Mouse (Mus musculus): ENCODE measurements at regions not wholly inside any gene's neighbourhood (a gene's known extent, or its start where the extent isn't known, plus 50 kb on each side); places are given as distances from the start of the nearest gene placed in this dataset.

- H3K27me3 ChIP-seq (ENCODE audit: control insufficient read depth, insufficient read depth, low read length), result no peaks in the 10 kb centered on the region
- H3K4me2 ChIP-seq (replicated peaks; ENCODE audit: low read depth, low read length), result no peak overlapping the region
- no peak overlapping the region for H3K4me3 ChIP-seq (ENCODE audit: low read length)
- ATAC-seq (ENCODE audit: low FRiP score, low TSS enrichment), result no peak
- 18% methylated on average over 6 of the region's 6 CpGs for WGBS
- H3K9me3 ChIP-seq (ENCODE audit: control insufficient read depth, low read length), result no peaks in the 10 kb centered on the region
- H3K36me3 ChIP-seq (ENCODE audit: control insufficient read depth, insufficient read depth, low read length), result no peaks in the 10 kb centered on the region
- H3K4me1 ChIP-seq (ENCODE audit: control insufficient read depth, insufficient read depth, low read length), result peaks cover 4% of the 10 kb centered on the region; the same call in 1 of the 2 replicates
- no peak overlapping the region for H3K27ac ChIP-seq (ENCODE audit: low read depth, low read length)
- H3K9ac ChIP-seq (ENCODE audit: low read depth, low read length), result no peak overlapping the region
Observed at GRCm38 (mm10) chr4:142983295-142983624, 229.5 kb downstream of the Prdm2 start.

- 51% methylated on average over 8 of the region's 8 CpGs for WGBS
- peaks cover 4% of the 10 kb centered on the region; the same call in 1 of the 2 replicates for H3K4me1 ChIP-seq (ENCODE audit: control insufficient read depth, insufficient read depth, low read length)
- no peak overlapping the region for H3K4me3 ChIP-seq (ENCODE audit: low read length)
- no peaks in the 10 kb centered on the region for H3K9me3 ChIP-seq (ENCODE audit: control insufficient read depth, low read length)
- no peak overlapping the region for H3K4me2 ChIP-seq (replicated peaks; ENCODE audit: low read depth, low read length)
- no peak overlapping the region for H3K9ac ChIP-seq (ENCODE audit: low read depth, low read length)
- no peaks in the 10 kb centered on the region for H3K36me3 ChIP-seq (ENCODE audit: control insufficient read depth, insufficient read depth, low read length)
- no peaks in the 10 kb centered on the region for H3K27me3 ChIP-seq (ENCODE audit: control insufficient read depth, insufficient read depth, low read length)
- H3K27ac ChIP-seq (ENCODE audit: low read depth, low read length), result no peak overlapping the region
- ATAC-seq (ENCODE audit: low FRiP score, low TSS enrichment), result no peak
Observed at GRCm38 (mm10) chr4:142982585-142983294, 230.1 kb downstream of the Prdm2 start.

GRCm38 (mm10) chr4:142975620-142976019 is 237.2 kb downstream of the Prdm2 start:
- Histone ChIP-seq H3K9ac (ENCODE audit: low read depth, low read length) (no peak overlapping the region), H3K27me3 (ENCODE audit: control insufficient read depth, insufficient read depth, low read length) (no peaks in the 10 kb centered on the region), H3K27ac (ENCODE audit: low read depth, low read length) (no peak overlapping the region), H3K9me3 (ENCODE audit: control insufficient read depth, low read length) (no peaks in the 10 kb centered on the region), H3K4me1 (ENCODE audit: control insufficient read depth, insufficient read depth, low read length) (no peaks in the 10 kb centered on the region), H3K4me2 (replicated peaks; ENCODE audit: low read depth, low read length) (no peak overlapping the region), H3K4me3 (ENCODE audit: low read length) (no peak overlapping the region), H3K36me3 (ENCODE audit: control insufficient read depth, insufficient read depth, low read length) (no peaks in the 10 kb centered on the region)
- ATAC-seq (ENCODE audit: low FRiP score, low TSS enrichment), result no peak
- WGBS, result 83% methylated on average over 11 of the region's 11 CpGs

GRCm38 (mm10) chr4:142970040-142970439 is 242.8 kb downstream of the Prdm2 start:
- Histone ChIP-seq H3K4me1 (ENCODE audit: control insufficient read depth, insufficient read depth, low read length) (no peaks in the 10 kb centered on the region), H3K36me3 (ENCODE audit: control insufficient read depth, insufficient read depth, low read length) (no peaks in the 10 kb centered on the region), H3K4me3 (ENCODE audit: low read length) (no peak overlapping the region), H3K27me3 (ENCODE audit: control insufficient read depth, insufficient read depth, low read length) (no peaks in the 10 kb centered on the region), H3K27ac (ENCODE audit: low read depth, low read length) (no peak overlapping the region), H3K4me2 (replicated peaks; ENCODE audit: low read depth, low read length) (no peak overlapping the region), H3K9ac (ENCODE audit: low read depth, low read length) (no peak overlapping the region), H3K9me3 (ENCODE audit: control insufficient read depth, low read length) (no peaks in the 10 kb centered on the region)
- ATAC-seq (ENCODE audit: low FRiP score, low TSS enrichment), result no peak
- WGBS, result 88% methylated on average over 4 of the region's 4 CpGs

GRCm38 (mm10) chr4:142967604-142968003 is 245.2 kb downstream of the Prdm2 start:
- H3K27ac ChIP-seq (ENCODE audit: low read depth, low read length), result no peak overlapping the region

GRCm38 (mm10) chr4:142956832-142957429 is 255.9 kb downstream of the Prdm2 start:
- no peaks in the 10 kb centered on the region for H3K27me3 ChIP-seq (ENCODE audit: control insufficient read depth, insufficient read depth, low read length)
- WGBS, result 72% methylated on average over 8 of the region's 8 CpGs
- ATAC-seq (ENCODE audit: low FRiP score, low TSS enrichment), result no peak
- no peak overlapping the region for H3K9ac ChIP-seq (ENCODE audit: low read depth, low read length)
- H3K36me3 ChIP-seq (ENCODE audit: control insufficient read depth, insufficient read depth, low read length), result no peaks in the 10 kb centered on the region
- no peak overlapping the region for H3K27ac ChIP-seq (ENCODE audit: low read depth, low read length)
- H3K4me3 ChIP-seq (ENCODE audit: low read length), result no peak overlapping the region
- no peaks in the 10 kb centered on the region for H3K4me1 ChIP-seq (ENCODE audit: control insufficient read depth, insufficient read depth, low read length)
- no peak overlapping the region for H3K4me2 ChIP-seq (replicated peaks; ENCODE audit: low read depth, low read length)
- no peaks in the 10 kb centered on the region for H3K9me3 ChIP-seq (ENCODE audit: control insufficient read depth, low read length)

More at GRCm38 (mm10) chr4:142967604-142968003, 245.2 kb downstream of the Prdm2 start:
- WGBS, result 88% methylated on average over 2 of the region's 2 CpGs
- Histone ChIP-seq H3K9ac (ENCODE audit: low read depth, low read length) (no peak overlapping the region), H3K4me1 (ENCODE audit: control insufficient read depth, insufficient read depth, low read length) (no peaks in the 10 kb centered on the region), H3K4me3 (ENCODE audit: low read length) (no peak overlapping the region), H3K9me3 (ENCODE audit: control insufficient read depth, low read length) (no peaks in the 10 kb centered on the region), H3K36me3 (ENCODE audit: control insufficient read depth, insufficient read depth, low read length) (no peaks in the 10 kb centered on the region), H3K4me2 (replicated peaks; ENCODE audit: low read depth, low read length) (no peak overlapping the region), H3K27me3 (ENCODE audit: control insufficient read depth, insufficient read depth, low read length) (no peaks in the 10 kb centered on the region)
- ATAC-seq (ENCODE audit: low FRiP score, low TSS enrichment), result no peak

GRCm38 (mm10) chr4:142956376-142956775 is 256.4 kb downstream of the Prdm2 start:
- WGBS, result 88% methylated on average over 5 of the region's 5 CpGs
- no peaks in the 10 kb centered on the region for H3K4me1 ChIP-seq (ENCODE audit: control insufficient read depth, insufficient read depth, low read length)
- H3K27me3 ChIP-seq (ENCODE audit: control insufficient read depth, insufficient read depth, low read length), result no peaks in the 10 kb centered on the region
- no peak overlapping the region for H3K4me2 ChIP-seq (replicated peaks; ENCODE audit: low read depth, low read length)
- ATAC-seq (ENCODE audit: low FRiP score, low TSS enrichment), result no peak
- H3K9me3 ChIP-seq (ENCODE audit: control insufficient read depth, low read length), result no peaks in the 10 kb centered on the region
- H3K9ac ChIP-seq (ENCODE audit: low read depth, low read length), result no peak overlapping the region
- H3K36me3 ChIP-seq (ENCODE audit: control insufficient read depth, insufficient read depth, low read length), result no peaks in the 10 kb centered on the region
- H3K27ac ChIP-seq (ENCODE audit: low read depth, low read length), result no peak overlapping the region
- H3K4me3 ChIP-seq (ENCODE audit: low read length), result no peak overlapping the region

GRCm38 (mm10) chr4:142953724-142954123 is 259.1 kb downstream of the Prdm2 start:
- no peaks in the 10 kb centered on the region for H3K4me1 ChIP-seq (ENCODE audit: control insufficient read depth, insufficient read depth, low read length)

GRCm38 (mm10) chr4:142952879-142953278 is 259.9 kb downstream of the Prdm2 start:
- no peaks in the 10 kb centered on the region for H3K9me3 ChIP-seq (ENCODE audit: control insufficient read depth, low read length)
- no peak overlapping the region for H3K27ac ChIP-seq (ENCODE audit: low read depth, low read length)
- no peak overlapping the region for H3K9ac ChIP-seq (ENCODE audit: low read depth, low read length)
- H3K27me3 ChIP-seq (ENCODE audit: control insufficient read depth, insufficient read depth, low read length), result no peaks in the 10 kb centered on the region
- H3K4me1 ChIP-seq (ENCODE audit: control insufficient read depth, insufficient read depth, low read length), result no peaks in the 10 kb centered on the region
- no peak overlapping the region for H3K4me3 ChIP-seq (ENCODE audit: low read length)
- WGBS, result 70% methylated on average over 1 of the region's 1 CpGs
- H3K36me3 ChIP-seq (ENCODE audit: control insufficient read depth, insufficient read depth, low read length), result no peaks in the 10 kb centered on the region
- H3K4me2 ChIP-seq (replicated peaks; ENCODE audit: low read depth, low read length), result no peak overlapping the region
- ATAC-seq (ENCODE audit: low FRiP score, low TSS enrichment), result no peak

More at GRCm38 (mm10) chr4:142953724-142954123, 259.1 kb downstream of the Prdm2 start:
- Histone ChIP-seq H3K27me3 (ENCODE audit: control insufficient read depth, insufficient read depth, low read length) (no peaks in the 10 kb centered on the region), H3K9me3 (ENCODE audit: control insufficient read depth, low read length) (no peaks in the 10 kb centered on the region), H3K36me3 (ENCODE audit: control insufficient read depth, insufficient read depth, low read length) (no peaks in the 10 kb centered on the region), H3K27ac (ENCODE audit: low read depth, low read length) (no peak overlapping the region), H3K4me3 (ENCODE audit: low read length) (no peak overlapping the region), H3K4me2 (replicated peaks; ENCODE audit: low read depth, low read length) (no peak overlapping the region), H3K9ac (ENCODE audit: low read depth, low read length) (no peak overlapping the region)
- no peak for ATAC-seq (ENCODE audit: low FRiP score, low TSS enrichment)
- 77% methylated on average over 9 of the region's 9 CpGs for WGBS

Data from kidney, embryonic 14.5 days (tissue).